Mouse (Mus musculus) megakaryocyte, embryonic 14.5 days (primary cell): ENCODE data around the gene Notch2.

Source experiments
- FLI1 ChIP-seq: IDR thresholded peaks from 2 replicates; pipeline ENCODE4 v1.6.1; 2012; ENCODE audit warnings: low read length, inconsistent platforms, mixed read lengths
- GATA1 ChIP-seq: IDR thresholded peaks from 3 replicates; pipeline ENCODE4 v1.6.1; 2012; ENCODE audit warnings: mixed read lengths, low read length, inconsistent platforms, borderline replicate concordance

GRCm38 (mm10) chr3:97978710-97979109, 34.6 kb upstream of the Notch2 start:
- TF ChIP-seq GATA1, result no peak
- no peak for TF ChIP-seq FLI1
